Mouse (Mus musculus) spleen, adult 2 months (tissue): ENCODE measurements around the gene 5031439G07Rik. TPM values are rescaled to one million over a fixed set of nuclear protein-coding genes. Genes with fewer than 3 reads are reported as not detected.
"Not testable (repeated sequence)": the region's sequence is repeated elsewhere in the genome, so short reads cannot be mapped to it uniquely, and the experiment has no call there.

Source experiments
- DNase-seq, 2 experiments: peaks; one replicate each; pipeline versions ENCODE4 v3.0.0 to v3.0.0-alpha.2; 2012 to 2021; ENCODE audit warnings: low spot score in 2 of 2, low read depth in 1 of 2
- H3K27ac ChIP-seq: fragments of 200-500 bp; 2 replicates; pipeline ENCODE4 v1.5.1; 2012; ENCODE audit warnings: low read length, inconsistent platforms; ENCODE audit not compliant: insufficient read depth
- H3K27me3 ChIP-seq: fragments of 200-500 bp; 2 replicates; pipeline ENCODE4 v1.6.1; 2012; ENCODE audit warnings: mild to moderate bottlenecking, moderate library complexity, low read length, inconsistent platforms; ENCODE audit not compliant: control insufficient read depth, insufficient read depth
- H3K36me3 ChIP-seq: fragments of 200-500 bp; 2 replicates; pipeline ENCODE4 v1.6.1; 2012; ENCODE audit warnings: mild to moderate bottlenecking, low read length, inconsistent platforms; ENCODE audit not compliant: control insufficient read depth, insufficient read depth
- H3K4me1 ChIP-seq: fragments of 200-500 bp; 2 replicates; pipeline ENCODE4 v1.6.1; 2011; ENCODE audit warnings: inconsistent platforms; ENCODE audit not compliant: control insufficient read depth, insufficient read depth, insufficient read length
- H3K4me3 ChIP-seq: fragments of 200-500 bp; 2 replicates; pipeline ENCODE4 v1.5.1; 2011; ENCODE audit warnings: mild to moderate bottlenecking, inconsistent platforms; ENCODE audit not compliant: insufficient read depth, insufficient read length; ENCODE audit errors: extremely low read depth
- CTCF ChIP-seq: fragments of 200-500 bp; IDR thresholded peaks from 2 replicates; pipeline ENCODE4 v1.5.1; 2011; ENCODE audit warnings: mild to moderate bottlenecking, inconsistent platforms; ENCODE audit not compliant: insufficient read depth, insufficient read length, insufficient replicate concordance; ENCODE audit errors: extremely low read depth
- POLR2A ChIP-seq: fragments of 200-500 bp; IDR thresholded peaks from 2 replicates; pipeline ENCODE4 v1.6.1; 2011; ENCODE audit warnings: low read depth, low read length, inconsistent platforms
- WGBS: fragments of 180-500 bp; shearing (Covaris S2); methylation state at CpG from one replicate; pipeline ENCODE4 v1.1.7; 2018; 5-methylcytosine and 5-hydroxymethylcytosine counted together
- polyA plus RNA-seq: library from polyadenylated mRNA; depleted of rRNA; stranded (reverse); fragments of >200 nt; gene quantifications from 2 replicates; pipeline ENCODE4 v1.2.3, GENCODE M21; 2012; rRNA removed

Gene 5031439G07Rik
- polyA plus RNA-seq, 1 experiment = 27.1 TPM

GRCm38 (mm10) chr15:84913201-84913600 is 75.2 kb downstream of the 5031439G07Rik start:
- 94% methylated on average over 3 of the region's 3 CpGs for WGBS
- no peaks in the 10 kb centered on the region for H3K4me1 ChIP-seq
- H3K36me3 ChIP-seq = no peaks in the 10 kb centered on the region
- no peak for TF ChIP-seq CTCF
- no peak for TF ChIP-seq POLR2A
- DNase-seq = no peak
- no peak overlapping the region for H3K4me3 ChIP-seq
- no peak overlapping the region for H3K27ac ChIP-seq
- H3K27me3 ChIP-seq = no peaks in the 10 kb centered on the region

- no peaks in the 10 kb centered on the region for H3K27me3 ChIP-seq
- H3K27ac ChIP-seq = no peak overlapping the region
- H3K4me1 ChIP-seq = no peaks in the 10 kb centered on the region
- H3K4me3 ChIP-seq = no peak overlapping the region
- TF ChIP-seq CTCF (no peak), POLR2A (no peak)
- WGBS = 77% methylated on average over 7 of the region's 7 CpGs
- no peaks in the 10 kb centered on the region for H3K36me3 ChIP-seq
- DNase-seq = no peak
Measured at GRCm38 (mm10) chr15:84903843-84904385, 84.4 kb downstream of the 5031439G07Rik start.

- peaks cover 9% of the 10 kb centered on the region; the same call in 1 of the 2 replicates for H3K4me1 ChIP-seq
- no peaks in the 10 kb centered on the region for H3K36me3 ChIP-seq
- H3K27me3 ChIP-seq = no peaks in the 10 kb centered on the region
- TF ChIP-seq POLR2A = no peak
- TF ChIP-seq CTCF = no peak
- WGBS = 45% methylated on average over 7 of the region's 7 CpGs
- DNase-seq = no peak
- H3K27ac ChIP-seq = no peak overlapping the region
- H3K4me3 ChIP-seq = no peak overlapping the region
Measured at GRCm38 (mm10) chr15:84898077-84898476, 90.3 kb downstream of the 5031439G07Rik start.

GRCm38 (mm10) chr15:84896664-84897063 is 91.7 kb downstream of the 5031439G07Rik start:
- H3K27me3 ChIP-seq = no peaks in the 10 kb centered on the region
- peak overlapping the region; percentile 2; the same call in 1 of the 2 replicates for H3K27ac ChIP-seq
- H3K36me3 ChIP-seq = no peaks in the 10 kb centered on the region
- TF ChIP-seq CTCF = no peak
- no peak for TF ChIP-seq POLR2A
- H3K4me1 ChIP-seq = peaks cover 9% of the 10 kb centered on the region; the same call in 1 of the 2 replicates
- DNase-seq = no peak
- 12% methylated on average over 1 of the region's 1 CpGs for WGBS
- H3K4me3 ChIP-seq = no peak overlapping the region

- not testable (repeated sequence) for H3K27me3 ChIP-seq, DNase-seq, H3K36me3 ChIP-seq, H3K4me3 ChIP-seq, H3K4me1 ChIP-seq
- H3K27ac ChIP-seq = peak overlapping the region; percentile 2; the same call in 1 of the 2 replicates
- 53% methylated on average over 10 of the region's 10 CpGs for WGBS
Measured at GRCm38 (mm10) chr15:84896216-84896615, 92.1 kb downstream of the 5031439G07Rik start.

Other genes with a start within 250 kb of the 5031439G07Rik start
- 2.1 TPM in 2 replicates for gene Phf21b, start 132.5 kb downstream of the 5031439G07Rik start, polyA plus RNA-seq
- gene Gm29666, start 68.5 kb downstream of the 5031439G07Rik start, polyA plus RNA-seq = 0.21 and 0.25 TPM in 2 replicates
- gene Nup50, start 65.1 kb downstream of the 5031439G07Rik start, polyA plus RNA-seq = 6.4 and 7.1 TPM in 2 replicates
- gene Upk3a, start 28.6 kb upstream of the 5031439G07Rik start, polyA plus RNA-seq = not detected in 2 replicates
- 3.9 and 4.0 TPM in 2 replicates for gene Fam118a, start 40.4 kb upstream of the 5031439G07Rik start, polyA plus RNA-seq
- 0.08 and 0.23 TPM in 2 replicates for gene Smc1b, start 143.4 kb upstream of the 5031439G07Rik start, polyA plus RNA-seq
- gene Ribc2, start 143.5 kb upstream of the 5031439G07Rik start, polyA plus RNA-seq = 0.08 TPM in 1 of 2 replicates, not detected in the other
- 5.5 and 5.6 TPM in 2 replicates for gene Fbln1, start 217.4 kb upstream of the 5031439G07Rik start, polyA plus RNA-seq